Mouse (Mus musculus): ENCODE results near the gene F5.

F5 gene

GRCm38 (mm10) chr1:164187002-164187560, 35.4 kb downstream of the F5 start:
- H3K9me3 ChIP-seq (ENCODE audit: low read length): no peaks in the 10 kb centered on the region
- H3K27me3 ChIP-seq (ENCODE audit: insufficient read depth, low read length): no peaks in the 10 kb centered on the region
- TF ChIP-seq NANOG (IDR thresholded peaks at IDR 0.05; ENCODE audit: borderline replicate concordance, low read length) (no peak), CTCF (conservative IDR thresholded peaks at IDR 0.05; ENCODE audit: low read length) (no peak), POU5F1 (IDR thresholded peaks at IDR 0.05; ENCODE audit: borderline replicate concordance, low read length) (no peak)
- H3K36me3 ChIP-seq (ENCODE audit: insufficient read depth, low read length): no peaks in the 10 kb centered on the region
- H3K4me3 ChIP-seq (replicated peaks; ENCODE audit: low read length): no peak overlapping the region
- peaks cover 6% of the 10 kb centered on the region; the same call in 1 of the 2 replicates for H3K4me1 ChIP-seq (replicated peaks; ENCODE audit: low read depth, low read length)

DNA sequence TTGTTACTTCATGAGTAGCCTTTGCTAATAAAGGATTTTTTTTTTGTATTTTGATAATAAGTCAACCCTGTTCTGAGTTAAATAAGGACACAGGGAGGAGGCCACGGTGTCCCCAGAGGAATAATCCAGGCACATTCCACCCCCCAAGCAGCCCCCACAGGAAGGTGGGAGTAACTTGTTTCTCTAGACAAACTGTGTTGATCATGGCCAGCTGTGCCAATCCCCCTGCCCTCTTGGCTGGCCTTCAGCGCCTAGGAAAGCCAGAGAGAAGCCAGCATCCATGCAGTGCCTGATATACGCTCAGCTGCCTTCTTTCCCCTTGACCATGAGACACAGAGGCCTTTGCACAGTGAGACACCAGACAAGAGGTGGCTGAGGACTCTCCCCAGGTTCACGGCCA, 47.9 kb downstream of the F5 start:
- Histone ChIP-seq H3K27me3 (ENCODE audit: insufficient read depth, low read length) (no peaks in the 10 kb centered on the region), H3K4me3 (replicated peaks; ENCODE audit: low read length) (no peak overlapping the region), H3K9me3 (ENCODE audit: low read length) (no peaks in the 10 kb centered on the region), H3K4me1 (replicated peaks; ENCODE audit: low read depth, low read length) (no peaks in the 10 kb centered on the region), H3K36me3 (ENCODE audit: insufficient read depth, low read length) (no peaks in the 10 kb centered on the region)
- no peak for TF ChIP-seq CTCF (conservative IDR thresholded peaks at IDR 0.05; ENCODE audit: low read length)
- TF ChIP-seq POU5F1 (IDR thresholded peaks at IDR 0.05; ENCODE audit: borderline replicate concordance, low read length): no peak
- TF ChIP-seq NANOG (IDR thresholded peaks at IDR 0.05; ENCODE audit: borderline replicate concordance, low read length): no peak

GRCm38 (mm10) chr1:164208437-164208836, 56.8 kb downstream of the F5 start:
- Histone ChIP-seq H3K9me3 (ENCODE audit: low read length) (no peaks in the 10 kb centered on the region), H3K27me3 (ENCODE audit: insufficient read depth, low read length) (no peaks in the 10 kb centered on the region)
- TF ChIP-seq CTCF (conservative IDR thresholded peaks at IDR 0.05; ENCODE audit: low read length): no peak
- TF ChIP-seq POU5F1 (IDR thresholded peaks at IDR 0.05; ENCODE audit: borderline replicate concordance, low read length): no peak
- TF ChIP-seq NANOG (IDR thresholded peaks at IDR 0.05; ENCODE audit: borderline replicate concordance, low read length): no peak

DNA sequence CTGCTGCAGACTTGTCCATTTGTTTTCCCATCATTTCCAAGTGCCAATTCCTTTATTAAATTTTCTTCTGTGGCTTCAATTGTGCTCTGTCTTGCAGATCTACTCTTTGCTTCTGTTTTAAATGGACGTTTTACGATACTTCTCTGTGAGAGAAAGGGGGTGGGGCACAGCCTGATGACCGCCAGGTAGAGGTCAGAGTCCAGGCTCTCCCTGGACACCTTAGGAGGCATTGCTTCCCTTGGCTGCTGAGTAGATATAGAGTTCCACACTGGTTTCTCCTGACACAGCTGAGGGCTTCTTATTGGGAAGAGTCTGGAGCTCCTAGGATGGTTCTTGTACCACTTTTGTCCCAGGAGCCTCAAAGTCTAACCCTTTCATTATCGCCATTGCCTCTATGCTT, 59.3 kb downstream of the F5 start:
- H3K27me3 ChIP-seq (ENCODE audit: insufficient read depth, low read length): no peaks in the 10 kb centered on the region
- no peaks in the 10 kb centered on the region for H3K9me3 ChIP-seq (ENCODE audit: low read length)
- H3K4me1 ChIP-seq (replicated peaks; ENCODE audit: low read depth, low read length): no peaks in the 10 kb centered on the region
- TF ChIP-seq NANOG (IDR thresholded peaks at IDR 0.05; ENCODE audit: borderline replicate concordance, low read length) (no peak), CTCF (conservative IDR thresholded peaks at IDR 0.05; ENCODE audit: low read length) (no peak), POU5F1 (IDR thresholded peaks at IDR 0.05; ENCODE audit: borderline replicate concordance, low read length) (no peak)
- no peak overlapping the region for H3K4me3 ChIP-seq (replicated peaks; ENCODE audit: low read length)
- H3K36me3 ChIP-seq (ENCODE audit: insufficient read depth, low read length): no peaks in the 10 kb centered on the region

More at GRCm38 (mm10) chr1:164208437-164208836, 56.8 kb downstream of the F5 start:
- H3K4me1 ChIP-seq (replicated peaks; ENCODE audit: low read depth, low read length): no peaks in the 10 kb centered on the region
- H3K4me3 ChIP-seq (replicated peaks; ENCODE audit: low read length): no peak overlapping the region
- H3K36me3 ChIP-seq (ENCODE audit: insufficient read depth, low read length): no peaks in the 10 kb centered on the region

DNA sequence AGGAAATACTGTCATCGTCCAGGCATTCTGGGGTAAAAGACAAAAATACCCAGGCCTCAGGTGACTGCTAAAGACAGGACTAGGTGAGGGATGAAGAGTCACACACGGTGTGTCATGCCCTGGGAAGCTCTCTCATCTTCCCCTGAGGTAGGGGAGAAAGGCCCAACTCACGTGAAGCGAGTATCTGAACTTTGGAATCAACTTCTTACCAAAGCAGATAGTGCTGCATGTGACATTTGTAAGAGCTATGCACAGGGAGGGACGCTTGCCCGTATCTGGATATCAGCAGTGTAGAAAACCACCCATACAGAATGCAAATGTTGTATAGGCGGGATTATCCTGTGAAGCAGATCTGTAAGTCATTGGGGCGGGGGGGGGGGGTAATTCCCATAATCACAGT, 61.0 kb downstream of the F5 start:
- no peak overlapping the region for H3K4me3 ChIP-seq (replicated peaks; ENCODE audit: low read length)
- H3K9me3 ChIP-seq (ENCODE audit: low read length): no peaks in the 10 kb centered on the region
- no peaks in the 10 kb centered on the region for H3K27me3 ChIP-seq (ENCODE audit: insufficient read depth, low read length)
- TF ChIP-seq NANOG (IDR thresholded peaks at IDR 0.05; ENCODE audit: borderline replicate concordance, low read length) (no peak), CTCF (conservative IDR thresholded peaks at IDR 0.05; ENCODE audit: low read length) (no peak), POU5F1 (IDR thresholded peaks at IDR 0.05; ENCODE audit: borderline replicate concordance, low read length) (no peak)
- peaks cover 2% of the 10 kb centered on the region for H3K4me1 ChIP-seq (replicated peaks; ENCODE audit: low read depth, low read length)
- no peaks in the 10 kb centered on the region for H3K36me3 ChIP-seq (ENCODE audit: insufficient read depth, low read length)

DNA sequence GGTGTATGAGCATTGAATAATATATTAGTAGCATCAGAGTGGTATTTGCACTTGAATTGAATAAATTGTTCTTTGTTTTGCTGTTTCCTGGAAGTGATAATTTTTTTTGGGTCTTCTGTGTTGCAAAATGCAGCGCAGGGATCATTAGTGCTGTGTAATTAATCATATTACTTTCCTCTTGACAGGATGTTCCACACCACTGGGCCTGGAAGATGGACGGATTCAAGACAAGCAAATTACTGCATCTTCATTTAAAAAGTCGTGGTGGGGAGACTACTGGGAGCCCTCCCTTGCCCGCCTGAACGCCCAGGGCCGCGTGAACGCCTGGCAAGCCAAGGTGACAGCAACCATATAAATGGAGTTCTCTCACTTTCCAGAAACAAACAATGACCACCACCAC, 62.6 kb downstream of the F5 start:
- TF ChIP-seq NANOG (IDR thresholded peaks at IDR 0.05; ENCODE audit: borderline replicate concordance, low read length): no peak
- no peak for TF ChIP-seq CTCF (conservative IDR thresholded peaks at IDR 0.05; ENCODE audit: low read length)
- TF ChIP-seq POU5F1 (IDR thresholded peaks at IDR 0.05; ENCODE audit: borderline replicate concordance, low read length): no peak
- no peak overlapping the region for H3K4me3 ChIP-seq (replicated peaks; ENCODE audit: low read length)
- no peaks in the 10 kb centered on the region for H3K27me3 ChIP-seq (ENCODE audit: insufficient read depth, low read length)
- peaks cover 10% of the 10 kb centered on the region for H3K4me1 ChIP-seq (replicated peaks; ENCODE audit: low read depth, low read length)
- no peaks in the 10 kb centered on the region for H3K9me3 ChIP-seq (ENCODE audit: low read length)
- H3K36me3 ChIP-seq (ENCODE audit: insufficient read depth, low read length): no peaks in the 10 kb centered on the region

DNA sequence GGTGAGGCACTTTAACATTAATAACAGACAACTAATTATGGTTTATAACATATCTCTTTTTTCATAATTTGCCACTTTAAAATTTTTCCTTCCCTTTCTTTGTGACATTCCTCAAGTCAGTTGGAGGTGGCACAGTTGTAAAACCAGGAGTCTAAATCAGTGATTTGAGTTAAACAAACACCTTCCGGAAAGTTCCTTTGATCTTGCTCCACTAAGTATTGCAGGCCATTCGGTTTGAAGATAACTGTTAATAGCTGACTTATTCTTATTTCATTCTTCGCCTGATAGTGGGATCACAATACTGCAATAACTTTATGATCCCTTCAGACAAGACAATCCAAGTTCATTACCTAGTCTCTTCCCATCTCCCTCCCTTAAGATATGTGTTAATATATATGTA, 63.5 kb downstream of the F5 start:
- Histone ChIP-seq H3K9me3 (ENCODE audit: low read length) (no peaks in the 10 kb centered on the region), H3K27me3 (ENCODE audit: insufficient read depth, low read length) (no peaks in the 10 kb centered on the region), H3K4me3 (replicated peaks; ENCODE audit: low read length) (no peak overlapping the region), H3K4me1 (replicated peaks; ENCODE audit: low read depth, low read length) (peaks cover 10% of the 10 kb centered on the region), H3K36me3 (ENCODE audit: insufficient read depth, low read length) (no peaks in the 10 kb centered on the region)
- TF ChIP-seq POU5F1 (IDR thresholded peaks at IDR 0.05; ENCODE audit: borderline replicate concordance, low read length): no peak
- TF ChIP-seq CTCF (conservative IDR thresholded peaks at IDR 0.05; ENCODE audit: low read length): no peak
- no peak for TF ChIP-seq NANOG (IDR thresholded peaks at IDR 0.05; ENCODE audit: borderline replicate concordance, low read length)

DNA sequence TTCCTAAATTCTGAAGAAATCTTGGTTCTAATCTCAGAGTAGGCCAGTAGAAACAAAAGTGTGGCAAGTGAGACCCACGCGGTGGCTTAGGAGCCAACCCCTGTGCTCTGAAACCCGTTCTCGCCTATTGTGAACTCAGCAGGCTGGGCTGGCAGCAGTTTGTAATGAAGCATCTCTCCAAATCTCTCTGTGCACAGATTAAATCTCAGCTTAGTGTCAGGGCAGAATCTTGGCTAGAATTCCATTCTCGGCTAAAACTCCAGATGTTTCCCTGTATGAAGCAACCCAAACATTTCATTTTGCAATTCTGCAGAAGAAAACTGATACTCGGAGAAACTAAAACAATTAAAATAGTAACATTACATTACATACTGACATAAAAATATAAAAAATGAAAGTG, 63.9 kb downstream of the F5 start:
- Histone ChIP-seq H3K9me3 (ENCODE audit: low read length) (no peaks in the 10 kb centered on the region), H3K27me3 (ENCODE audit: insufficient read depth, low read length) (no peaks in the 10 kb centered on the region), H3K36me3 (ENCODE audit: insufficient read depth, low read length) (no peaks in the 10 kb centered on the region), H3K4me3 (replicated peaks; ENCODE audit: low read length) (no peak overlapping the region), H3K4me1 (replicated peaks; ENCODE audit: low read depth, low read length) (peaks cover 10% of the 10 kb centered on the region)
- TF ChIP-seq CTCF (conservative IDR thresholded peaks at IDR 0.05; ENCODE audit: low read length) (no peak), POU5F1 (IDR thresholded peaks at IDR 0.05; ENCODE audit: borderline replicate concordance, low read length) (no peak), NANOG (IDR thresholded peaks at IDR 0.05; ENCODE audit: borderline replicate concordance, low read length) (no peak)

Measured in E14TG2a.4 (cell line).